Mouse (Mus musculus) thymus, adult 2 months (tissue): Measurements from ENCODE around the gene Zbtb3. TPM values are rescaled to one million over a fixed set of nuclear protein-coding genes. Genes with fewer than 3 reads are reported as not detected.

Experiments
- DNase-seq: peaks from one replicate; pipeline ENCODE4 v3.0.0; 2021
- H3K27ac ChIP-seq: fragments of 200-500 bp; 2 replicates; pipeline ENCODE4 v1.5.1; 2012; ENCODE audit warnings: low read length, control low read depth; ENCODE audit not compliant: control insufficient read depth, insufficient read depth
- H3K27me3 ChIP-seq: fragments of 200-500 bp; 2 replicates; pipeline ENCODE4 v1.6.1; 2012; ENCODE audit warnings: mild to moderate bottlenecking, low read length, moderate library complexity, mixed read lengths; ENCODE audit not compliant: control insufficient read depth, insufficient read depth
- H3K36me3 ChIP-seq: fragments of 200-500 bp; 2 replicates; pipeline ENCODE4 v1.6.1; 2012; ENCODE audit warnings: mild to moderate bottlenecking, low read length, moderate library complexity; ENCODE audit not compliant: control insufficient read depth, insufficient read depth
- H3K4me1 ChIP-seq: fragments of 200-500 bp; replicated peaks from 2 replicates; pipeline ENCODE4 v1.6.1; 2012; ENCODE audit warnings: low read length; ENCODE audit not compliant: control insufficient read depth, insufficient read depth
- H3K4me3 ChIP-seq: fragments of 200-500 bp; 2 replicates; pipeline ENCODE4 v1.5.1; 2012; ENCODE audit warnings: mild to moderate bottlenecking, low read length, control low read depth, moderate library complexity; ENCODE audit not compliant: control insufficient read depth, insufficient read depth
- CTCF ChIP-seq: fragments of 200-500 bp; IDR thresholded peaks from 2 replicates; pipeline ENCODE4 v1.5.1; 2012; ENCODE audit warnings: mild to moderate bottlenecking, control low read depth, low read length, moderate library complexity, borderline replicate concordance; ENCODE audit not compliant: control insufficient read depth, poor library complexity, insufficient read depth; ENCODE audit errors: extremely low read depth
- POLR2A ChIP-seq: fragments of 200-500 bp; IDR thresholded peaks from 2 replicates; pipeline ENCODE4 v1.6.1; 2012; ENCODE audit warnings: mild to moderate bottlenecking, low read length, control low read depth, moderate library complexity; ENCODE audit not compliant: control insufficient read depth, poor library complexity, insufficient read depth; ENCODE audit errors: extremely low read depth
- WGBS: fragments of 180-500 bp; shearing (Covaris S2); methylation state at CpG from one replicate; pipeline ENCODE4 v1.1.7; 2018; 5-methylcytosine and 5-hydroxymethylcytosine counted together
- polyA plus RNA-seq: library from polyadenylated mRNA; depleted of rRNA; stranded (reverse); fragments of >200 nt; gene quantifications from 2 replicates; pipeline ENCODE4 v1.2.3, GENCODE M21; 2012

The Zbtb3 gene
- polyA plus RNA-seq, 1 experiment = 3.0 TPM

GRCm38 (mm10) chr19:8763276-8763675 lies 39.1 kb upstream of the Zbtb3 start:
- no peak for TF ChIP-seq CTCF
- TF ChIP-seq POLR2A = no peak
- Histone ChIP-seq H3K4me1 (peaks cover 4% of the 10 kb centered on the region; the same call in 1 of the 2 replicates), H3K36me3 (peaks cover 62% of the 10 kb centered on the region), H3K27ac (no peak overlapping the region), H3K27me3 (no peaks in the 10 kb centered on the region), H3K4me3 (no peak overlapping the region)
- DNase-seq = no peak
- 92% methylated on average over 4 of the region's 4 CpGs for WGBS

- WGBS = 97% methylated on average over 9 of the region's 9 CpGs
- TF ChIP-seq CTCF = no peak
- TF ChIP-seq POLR2A = no peak
- H3K4me1 ChIP-seq = peaks cover 4% of the 10 kb centered on the region
- H3K27me3 ChIP-seq = no peaks in the 10 kb centered on the region
- DNase-seq = no peak
- H3K4me3 ChIP-seq = no peak overlapping the region
- H3K36me3 ChIP-seq = peaks cover 83% of the 10 kb centered on the region
- H3K27ac ChIP-seq = no peak overlapping the region
These were observed 36.8 kb upstream of the Zbtb3 start for GRCm38 (mm10) chr19:8765562-8765961.

- peaks cover 52% of the 10 kb centered on the region for H3K36me3 ChIP-seq
- peak within 1 kb of the TSS; percentile 77 for H3K27ac ChIP-seq
- peak within 1 kb of the TSS; percentile 78 for H3K4me3 ChIP-seq
- H3K4me1 ChIP-seq = peaks cover 23% of the 10 kb centered on the region
- 18% methylated on average over 29 of the region's 29 CpGs for WGBS
- peak; percentile 83 for DNase-seq
- no peaks in the 10 kb centered on the region for H3K27me3 ChIP-seq
- TF ChIP-seq CTCF (peak; percentile 32; the same call in 1 of the 2 replicates), POLR2A (peak; percentile 87)
These were observed 31.6 kb upstream of the Zbtb3 start, which contains the start of gene Tmem223 for GRCm38 (mm10) chr19:8770567-8771270. TSS of gene Tmem223 (plus strand) at chr19:8770996.

GRCm38 (mm10) chr19:8772996-8773395 lies 29.4 kb upstream of the Zbtb3 start:
- no peak overlapping the region for H3K4me3 ChIP-seq
- no peaks in the 10 kb centered on the region for H3K27me3 ChIP-seq
- no peak overlapping the region for H3K27ac ChIP-seq
- WGBS = 69% methylated on average over 5 of the region's 5 CpGs
- peaks cover 23% of the 10 kb centered on the region for H3K4me1 ChIP-seq
- TF ChIP-seq POLR2A (no peak), CTCF (no peak)
- no peak for DNase-seq
- peaks cover 29% of the 10 kb centered on the region for H3K36me3 ChIP-seq

- 47% methylated on average over 6 of the region's 6 CpGs for WGBS
- H3K4me3 ChIP-seq = peak overlapping the region; percentile 24
- H3K27me3 ChIP-seq = no peaks in the 10 kb centered on the region
- H3K27ac ChIP-seq = no peak overlapping the region
- TF ChIP-seq CTCF (no peak), POLR2A (no peak)
- peaks cover 23% of the 10 kb centered on the region for H3K4me1 ChIP-seq
- H3K36me3 ChIP-seq = peaks cover 25% of the 10 kb centered on the region
- no peak for DNase-seq
These were observed 28.9 kb upstream of the Zbtb3 start for GRCm38 (mm10) chr19:8773409-8773808.

- peak; percentile 98 for TF ChIP-seq POLR2A
- TF ChIP-seq CTCF = peak; percentile 62; the same call in 1 of the 2 replicates
- peak; percentile 97 for DNase-seq
- peaks cover 16% of the 10 kb centered on the region for H3K36me3 ChIP-seq
- peak within 1 kb of the TSS; percentile 55 for H3K4me3 ChIP-seq
- H3K4me1 ChIP-seq = peaks cover 23% of the 10 kb centered on the region
- no peaks in the 10 kb centered on the region for H3K27me3 ChIP-seq
- under 1% methylated on average over 68 of the region's 68 CpGs for WGBS
- H3K27ac ChIP-seq = peak within 1 kb of the TSS; percentile 65
These were observed 28.1 kb upstream of the Zbtb3 start, which contains the start of gene Tmem179b for GRCm38 (mm10) chr19:8774086-8774835. TSS of gene Tmem179b (minus strand) at chr19:8774467.
